Mouse (Mus musculus): ENCODE results near the gene Aco2. TPM values are rescaled to one million over a fixed set of nuclear protein-coding genes. Genes with fewer than 3 reads are reported as not detected.

Gene Aco2
- polyA plus RNA-seq, 1 experiment = 205 TPM

GRCm38 (mm10) chr15:81961078-81961451 is 89.0 kb downstream of the Aco2 start:
- TF ChIP-seq GATA1 (IDR thresholded peaks at IDR 0.05; ENCODE audit: low read length) = no peak

- TF ChIP-seq GATA1 (IDR thresholded peaks at IDR 0.05; ENCODE audit: low read length) = no peak
These were observed 92.2 kb downstream of the Aco2 start for GRCm38 (mm10) chr15:81964262-81964661.

Other genes starting within 250 kb of the Aco2 start
- 14.9 and 23.6 TPM in 2 replicates for gene L3mbtl2, start 208.4 kb upstream of the Aco2 start, polyA plus RNA-seq (2012)
- 0.06 TPM in 1 of 2 replicates, not detected in the other for gene Chadl, start 175.0 kb upstream of the Aco2 start, polyA plus RNA-seq (2012)
- gene Zc3h7b, start 127.3 kb upstream of the Aco2 start, polyA plus RNA-seq (2012) = 72.0 and 77.6 TPM in 2 replicates
- 273 and 309 TPM in 2 replicates for gene Rangap1, start 126.8 kb upstream of the Aco2 start, polyA plus RNA-seq (2012)
- gene Tef, start 69.9 kb upstream of the Aco2 start, polyA plus RNA-seq (2012) = 53.4 and 92.0 TPM in 2 replicates
- gene Tob2, start 13.5 kb upstream of the Aco2 start, polyA plus RNA-seq (2012) = 34.5 and 37.6 TPM in 2 replicates
- gene Phf5a, start 398 bp upstream of the Aco2 start, polyA plus RNA-seq (2012) = 5.0 and 21.7 TPM in 2 replicates
- gene Polr3h, start 53.9 kb downstream of the Aco2 start, polyA plus RNA-seq (2012) = 66.1 and 86.3 TPM in 2 replicates
- not detected in 2 replicates for gene Csdc2, start 64.5 kb downstream of the Aco2 start, polyA plus RNA-seq (2012)
- 93.6 and 105 TPM in 2 replicates for gene Pmm1, start 88.6 kb downstream of the Aco2 start, polyA plus RNA-seq (2012)
- gene 1700029P11Rik, start 108.2 kb downstream of the Aco2 start, polyA plus RNA-seq (2012) = not detected in 2 replicates
- gene Xrcc6, start 115.5 kb downstream of the Aco2 start, polyA plus RNA-seq (2012) = 8.4 and 12.7 TPM in 2 replicates
- 45.7 and 65.4 TPM in 2 replicates for gene Desi1, start 161.6 kb downstream of the Aco2 start, polyA plus RNA-seq (2012)
- gene Snu13, start 175.3 kb downstream of the Aco2 start, polyA plus RNA-seq (2012) = 25.8 and 229 TPM in 2 replicates
- gene 4930407I10Rik, start 186.8 kb downstream of the Aco2 start, polyA plus RNA-seq (2012) = not detected in 2 replicates
- not detected in 2 replicates for gene Mei1, start 197.7 kb downstream of the Aco2 start, polyA plus RNA-seq (2012)